Mouse (Mus musculus): ENCODE results near the gene Thbs3. TPM values are rescaled to one million over a fixed set of nuclear protein-coding genes. Genes with fewer than 3 reads are reported as not detected.

The Thbs3 gene
- polyA plus RNA-seq (2012; rRNA removed) = 1.1 and 3.1 TPM in 2 replicates

DNA sequence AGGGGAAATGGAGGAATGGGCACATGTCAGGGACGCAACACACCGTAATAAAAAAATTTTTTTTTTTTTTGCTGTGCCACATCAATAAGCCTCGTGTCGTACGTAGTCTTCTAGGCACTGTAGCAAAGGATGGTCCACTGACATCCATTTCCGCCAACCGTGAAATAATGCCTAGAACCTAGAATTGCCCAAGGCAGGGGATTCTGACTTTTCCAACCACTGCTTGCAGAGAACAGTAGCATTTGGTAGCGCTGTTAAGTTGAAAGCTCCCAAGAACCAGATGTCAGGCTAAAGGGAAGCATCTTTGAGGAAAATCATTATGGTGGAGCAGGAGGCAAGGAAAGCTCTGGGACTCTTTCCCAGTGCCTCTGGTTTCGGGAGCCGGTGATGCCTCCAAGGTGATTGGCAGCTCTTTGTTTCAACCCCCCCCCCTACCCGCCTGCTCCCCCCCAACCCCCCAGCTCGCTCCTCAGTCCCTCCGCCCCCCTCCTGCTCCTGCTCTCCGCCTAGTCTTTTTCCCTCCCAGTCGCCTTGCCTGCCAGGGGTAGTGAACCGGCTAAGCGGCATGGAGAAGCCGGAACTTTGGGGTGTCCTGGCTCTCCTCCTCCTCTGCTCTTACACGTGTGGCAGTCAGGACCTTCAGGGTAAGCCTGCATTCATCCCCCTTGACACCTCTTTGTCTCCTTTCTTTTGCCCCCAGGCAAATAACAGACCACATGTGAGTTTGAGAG lies at the start of gene Thbs3:
TSS of gene Thbs3 (plus strand) at position 500 of the 731 bp plus-strand sequence.

DNA sequence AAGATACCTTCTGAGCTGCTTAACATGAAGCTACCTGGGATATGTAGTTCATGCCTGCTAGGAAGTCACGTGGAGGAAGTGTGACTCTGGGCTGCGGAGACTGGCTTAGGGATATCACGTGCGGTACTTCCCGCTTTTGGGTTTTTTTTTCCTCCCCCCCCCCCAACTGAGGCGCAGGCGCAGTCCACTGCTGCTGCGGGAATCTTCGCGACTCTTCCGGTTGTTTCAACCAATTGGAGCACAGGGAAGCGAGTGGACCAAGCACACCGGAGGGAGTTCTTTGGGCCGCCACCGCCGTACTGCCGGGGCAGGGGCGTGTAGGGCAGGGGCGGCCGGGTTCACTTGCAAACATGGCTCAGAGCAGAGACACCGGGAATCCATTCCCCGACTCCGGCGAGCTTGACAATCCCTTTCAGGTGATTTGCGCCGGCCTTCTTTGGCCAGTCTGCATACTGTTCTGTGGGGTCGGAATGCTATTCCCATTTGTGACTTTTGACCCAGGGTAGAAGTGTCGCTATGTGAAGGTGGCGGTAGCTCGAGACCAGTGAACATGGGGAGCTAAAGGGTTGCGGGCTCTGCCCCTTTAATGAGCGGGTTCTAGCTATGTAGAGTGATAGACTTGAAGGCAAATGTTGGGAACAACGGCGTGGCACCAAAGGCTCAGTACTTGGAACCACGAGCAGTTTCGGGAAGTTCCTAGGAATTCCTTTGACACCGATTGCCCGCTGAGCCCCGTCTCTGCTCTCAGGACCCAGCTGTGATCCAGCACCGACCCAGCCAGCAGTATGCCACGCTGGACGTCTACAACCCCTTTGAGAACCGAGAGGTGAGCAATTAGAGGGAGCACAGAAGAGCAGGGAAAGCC lies 37.5 kb upstream of the Thbs3 start, which contains the start of gene Scamp3:
TSS of gene Scamp3 (plus strand) at position 232 of the 865 bp plus-strand sequence.

DNA sequence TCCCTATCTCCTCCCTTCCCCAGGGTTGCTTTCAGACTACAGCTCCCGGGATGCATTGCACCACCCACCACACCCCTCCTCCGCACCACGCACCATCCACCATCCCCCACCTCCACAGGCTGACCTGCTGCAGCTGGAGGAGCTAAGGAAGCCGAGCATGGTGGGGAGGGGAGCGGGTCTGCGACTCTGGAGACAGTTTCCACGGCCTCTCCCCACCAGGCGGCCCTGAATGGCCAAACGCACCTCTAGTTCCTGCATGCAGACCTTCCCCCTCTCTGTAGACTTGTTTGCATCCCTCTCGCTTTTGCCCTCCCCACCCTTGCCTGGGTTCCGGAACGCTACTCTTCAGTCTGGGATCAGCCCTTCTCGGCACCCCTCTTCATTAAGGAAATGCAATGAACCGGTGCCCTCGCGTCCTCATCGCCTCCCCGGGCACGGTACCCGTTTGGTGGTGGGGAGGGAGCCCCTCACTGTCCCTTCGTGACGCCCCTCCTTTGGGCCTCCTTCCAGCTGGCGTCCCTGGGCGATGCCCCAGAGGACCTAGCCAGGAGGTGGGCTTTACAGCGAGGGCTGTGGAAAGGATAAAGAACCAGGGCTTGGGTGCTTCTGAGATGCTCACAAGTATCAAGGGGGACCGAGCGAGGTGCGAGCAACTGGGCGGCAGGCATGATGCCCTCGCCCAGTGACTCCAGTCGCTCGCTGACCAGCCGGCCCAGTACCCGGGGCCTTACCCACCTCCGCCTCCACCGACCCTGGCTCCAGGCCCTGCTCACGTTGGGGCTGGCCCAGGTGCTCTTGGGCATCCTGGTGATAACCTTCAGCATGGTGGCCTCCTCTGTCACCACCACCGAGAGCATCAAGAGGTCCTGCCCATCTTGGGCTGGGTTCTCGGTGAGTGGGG lies 31.7 kb upstream of the Thbs3 start, which contains the start of gene Fam189b:
TSS of gene Fam189b (plus strand) at position 86 of the 901 bp plus-strand sequence.

DNA sequence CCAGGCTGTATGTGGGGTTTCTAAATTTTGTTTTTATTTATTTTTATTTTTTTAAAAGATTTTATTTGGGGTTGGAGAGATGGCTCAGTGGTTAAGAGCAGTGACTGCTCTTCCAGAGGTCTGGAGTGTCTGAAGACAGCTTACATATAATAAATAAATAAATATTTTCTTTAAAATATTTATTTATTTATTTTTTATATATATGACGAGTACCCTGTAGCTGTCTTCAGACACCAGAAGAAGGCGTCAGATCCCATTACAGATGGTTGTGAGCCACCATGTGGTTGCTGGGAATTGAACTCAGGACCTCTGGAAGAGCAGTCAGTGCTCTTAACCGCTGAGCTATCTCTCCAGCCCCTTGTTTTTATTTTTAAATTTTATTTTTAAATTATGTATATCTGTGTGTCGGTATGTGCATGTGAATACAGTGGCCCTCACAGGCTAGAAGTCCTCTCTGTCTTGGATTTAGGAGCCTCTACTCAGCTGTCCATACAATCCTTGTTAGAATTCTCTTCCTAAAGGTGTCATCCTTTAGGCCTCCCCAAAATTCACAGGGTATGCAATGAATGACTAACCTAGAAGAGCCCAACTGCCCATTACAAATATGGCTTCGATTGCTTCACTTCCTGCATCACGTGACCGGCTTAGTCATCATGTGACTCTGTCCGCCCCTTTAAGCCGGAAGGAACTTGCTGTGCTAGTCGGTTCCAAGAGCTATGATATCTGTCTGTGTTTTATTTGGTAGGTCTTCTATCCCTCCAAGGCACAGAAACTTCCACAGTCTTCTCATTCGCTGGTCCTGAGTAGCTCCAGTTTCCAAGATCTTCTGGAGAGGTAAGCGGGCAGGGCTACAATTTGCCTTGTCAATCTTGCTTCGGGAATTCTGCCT lies 12.5 kb upstream of the Thbs3 start, which contains the start of gene Gba:
TSS of gene Gba (plus strand) at position 676 of the 889 bp plus-strand sequence.

DNA sequence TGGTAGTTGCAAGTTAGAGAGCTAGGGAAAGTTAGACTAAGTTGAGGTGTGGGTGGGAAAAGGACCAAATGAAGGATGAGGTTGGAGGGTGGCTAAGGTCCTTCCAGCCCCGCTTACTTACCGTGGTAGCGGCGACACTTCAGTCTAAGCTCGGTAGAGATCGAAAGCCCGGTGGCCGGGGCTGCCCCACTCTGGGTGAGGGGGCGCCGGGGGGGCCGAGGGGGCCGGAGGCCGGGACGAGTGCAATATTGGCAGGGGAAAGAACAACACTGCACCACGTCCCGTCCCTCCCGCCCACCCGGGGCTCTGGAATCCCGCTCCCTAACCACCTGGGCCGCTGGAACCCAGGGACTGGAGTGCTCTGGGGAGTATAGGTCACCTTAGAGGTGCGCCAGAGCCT lies 11.9 kb downstream of the Thbs3 start, which contains the start of gene Mtx1:
TSS of gene Mtx1 (minus strand) at position 189 of the 400 bp plus-strand sequence.

DNA sequence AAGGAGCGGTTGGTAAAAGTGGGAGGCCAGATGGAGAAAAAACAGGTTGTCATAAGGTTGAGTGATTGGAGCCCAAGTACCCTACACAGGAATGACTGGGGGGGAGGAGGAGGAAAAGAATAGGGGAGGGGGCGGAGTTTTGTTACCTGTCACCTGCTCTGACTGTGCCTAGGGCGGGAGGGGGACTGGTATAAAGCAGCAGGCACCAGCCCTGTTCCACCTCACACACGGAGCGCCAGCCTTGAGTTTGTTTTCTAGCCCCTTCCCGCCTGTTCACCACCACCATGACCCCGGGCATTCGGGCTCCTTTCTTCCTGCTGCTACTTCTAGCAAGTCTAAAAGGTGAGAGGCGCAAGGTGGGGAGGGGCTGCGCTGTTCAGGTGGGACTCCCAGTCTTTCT lies 13.9 kb downstream of the Thbs3 start, which contains the start of gene Muc1:
TSS of gene Muc1 (plus strand) at position 222 of the 400 bp plus-strand sequence.

DNA sequence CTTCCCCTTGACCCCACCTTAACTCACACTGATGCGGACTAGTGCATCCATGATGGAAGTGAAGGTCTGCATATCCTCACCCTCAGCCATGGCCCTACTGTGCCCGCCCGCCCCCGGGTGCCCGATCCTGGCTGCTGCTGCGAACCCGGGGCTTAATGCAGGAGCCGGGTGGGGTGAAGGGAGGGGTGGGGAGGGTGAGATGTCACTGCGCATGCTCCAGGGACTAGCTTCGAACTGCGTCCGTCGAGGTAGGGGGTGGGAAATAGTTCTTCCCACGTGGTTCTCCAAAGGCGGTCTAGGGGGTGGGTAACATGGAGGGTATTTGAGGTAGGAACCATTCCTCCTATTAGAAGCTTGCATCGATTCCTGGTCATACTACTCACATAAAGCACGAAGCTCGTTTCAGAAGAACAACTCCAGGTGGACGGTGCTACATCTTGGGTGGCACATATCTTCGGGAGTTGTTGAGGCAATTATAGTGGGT lies 30.8 kb downstream of the Thbs3 start, which contains the start of gene Krtcap2:
TSS of gene Krtcap2 (plus strand) at position 279 of the 484 bp plus-strand sequence.

DNA sequence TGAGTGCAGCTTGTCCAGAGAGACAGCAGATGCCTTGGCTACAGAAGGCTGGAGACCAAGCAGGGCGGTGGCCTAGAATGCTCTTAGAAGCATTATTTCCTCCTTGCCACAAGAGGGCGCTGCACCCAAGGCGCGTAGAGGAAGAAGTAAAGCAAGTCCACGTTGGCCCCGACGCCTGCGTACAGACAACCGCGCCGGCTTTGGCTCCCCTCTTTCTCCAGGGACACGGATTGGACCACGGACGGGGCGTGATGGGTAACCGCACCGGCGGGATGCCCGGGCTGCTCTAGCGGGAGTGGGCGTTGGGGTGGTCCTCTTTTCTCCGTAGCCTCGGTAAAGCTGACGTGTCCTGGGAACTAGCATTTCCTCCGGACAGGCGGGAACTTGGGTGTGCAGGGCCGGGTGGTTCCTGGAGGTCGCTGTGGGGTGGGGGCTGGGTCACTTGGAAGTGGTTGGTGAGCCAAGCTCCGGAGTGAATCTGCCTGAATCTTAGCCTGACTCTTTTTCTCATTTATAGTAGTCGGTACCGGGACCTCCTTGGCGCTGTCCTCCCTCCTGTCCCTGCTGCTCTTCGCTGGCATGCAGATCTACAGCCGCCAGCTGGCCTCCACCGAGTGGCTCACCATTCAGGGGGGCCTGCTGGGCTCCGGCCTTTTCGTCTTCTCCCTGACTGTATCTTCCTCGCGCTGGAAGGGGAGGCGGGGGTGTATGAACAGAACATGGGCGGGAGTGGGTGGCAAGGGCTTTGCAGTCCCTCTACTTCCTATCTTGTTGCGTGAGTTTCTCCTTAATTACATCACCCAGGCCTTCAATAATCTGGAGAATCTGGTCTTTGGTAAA lies 31.5 kb downstream of the Thbs3 start, which contains the start of gene Trim46:
TSS of gene Trim46 (minus strand) at position 49 of the 840 bp plus-strand sequence.

DNA sequence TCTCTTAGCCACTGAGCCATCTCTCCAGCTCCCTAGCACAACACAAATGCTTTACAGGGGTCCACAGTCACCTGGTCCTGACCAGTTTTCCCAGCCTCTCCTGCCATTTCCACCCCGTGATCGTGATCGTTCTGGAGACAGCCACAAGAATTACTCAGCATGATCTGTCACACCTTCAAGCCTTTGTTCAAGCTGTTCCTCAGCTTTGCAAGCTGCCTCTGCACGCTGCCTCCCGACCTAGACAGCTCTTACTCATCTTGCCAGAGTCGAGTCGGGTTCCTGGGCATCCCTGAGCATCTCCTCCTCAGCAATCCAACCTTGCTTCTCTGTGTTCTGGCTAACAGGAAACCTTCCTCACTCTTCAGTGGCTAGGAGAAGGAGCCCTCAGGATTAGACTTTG lies 44.1 kb downstream of the Thbs3 start, which contains the start of gene Dpm3:
TSS of gene Dpm3 (plus strand) at position 283 of the 400 bp plus-strand sequence.

DNA sequence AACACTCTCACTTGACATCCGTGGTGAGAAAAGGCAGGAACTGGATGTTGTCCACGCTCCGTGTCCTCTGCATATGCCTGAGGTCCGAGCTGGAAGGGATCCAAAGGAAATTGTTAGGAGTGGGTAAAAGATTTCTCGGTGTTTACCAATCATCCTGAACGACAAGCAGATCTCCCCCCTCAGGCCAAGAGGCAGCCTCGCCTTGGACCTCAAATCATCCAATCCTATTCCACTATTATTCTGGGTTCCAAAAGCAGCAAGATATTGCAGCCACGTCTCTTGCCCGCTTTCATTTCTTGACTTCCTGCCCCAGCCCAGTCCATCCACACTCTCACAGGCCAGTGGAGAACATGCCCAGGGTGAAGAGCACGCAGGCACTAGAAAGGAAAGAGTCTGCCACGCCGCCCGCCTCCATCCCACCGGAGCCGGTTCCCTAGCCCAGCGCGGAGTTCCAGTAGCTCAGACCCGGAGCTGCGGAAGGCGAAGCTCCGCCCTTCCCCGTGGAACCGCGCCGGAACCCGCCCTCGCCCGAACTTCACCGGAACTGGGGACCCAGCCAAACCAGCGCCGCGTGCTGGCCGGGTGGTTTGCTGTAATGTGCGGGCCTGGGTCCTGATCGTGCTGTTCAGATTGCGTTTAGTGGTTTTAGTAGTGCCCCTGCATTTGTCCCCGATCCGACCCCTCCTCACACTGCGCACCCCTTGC lies 55.2 kb downstream of the Thbs3 start, which contains the start of gene Slc50a1:
TSS of gene Slc50a1 (minus strand) at position 520 of the 705 bp plus-strand sequence.

Other genes starting within 250 kb of the Thbs3 start
- 4.5 and 5.2 TPM in 2 replicates for gene Rusc1, start 121.9 kb upstream of the Thbs3 start, polyA plus RNA-seq (2012; rRNA removed)
- not detected in 2 replicates for gene Gm43738, start 114.1 kb upstream of the Thbs3 start, polyA plus RNA-seq (2012; rRNA removed)
- 120 and 142 TPM in 2 replicates for gene Fdps, start 113.2 kb upstream of the Thbs3 start, polyA plus RNA-seq (2012; rRNA removed)
- gene Pklr, start 79.0 kb upstream of the Thbs3 start, polyA plus RNA-seq (2012; rRNA removed) = 123 and 144 TPM in 2 replicates
- 0.23 and 0.28 TPM in 2 replicates for gene Hcn3, start 55.0 kb upstream of the Thbs3 start, polyA plus RNA-seq (2012; rRNA removed)
- gene Clk2, start 50.4 kb upstream of the Thbs3 start, polyA plus RNA-seq (2012; rRNA removed) = 26.2 and 28.4 TPM in 2 replicates
- 31.9 and 35.9 TPM in 2 replicates for gene Scamp3, start 37.7 kb upstream of the Thbs3 start, polyA plus RNA-seq (2012; rRNA removed)
- 3.6 and 3.7 TPM in 2 replicates for gene Fam189b, start 32.0 kb upstream of the Thbs3 start, polyA plus RNA-seq (2012; rRNA removed)
- gene Gba, start 12.3 kb upstream of the Thbs3 start, polyA plus RNA-seq (2012; rRNA removed) = 14.6 and 18.2 TPM in 2 replicates
- gene Mtx1, start 11.9 kb downstream of the Thbs3 start, polyA plus RNA-seq (2012; rRNA removed) = 71.4 and 87.2 TPM in 2 replicates
- gene Muc1, start 13.9 kb downstream of the Thbs3 start, polyA plus RNA-seq (2012; rRNA removed) = 0.08 and 0.14 TPM in 2 replicates
- gene Krtcap2, start 30.8 kb downstream of the Thbs3 start, polyA plus RNA-seq (2012; rRNA removed) = 23.3 and 25.5 TPM in 2 replicates
- 0.19 and 0.23 TPM in 2 replicates for gene Trim46, start 31.1 kb downstream of the Thbs3 start, polyA plus RNA-seq (2012; rRNA removed)
- 82.7 and 87.0 TPM in 2 replicates for gene Dpm3, start 44.2 kb downstream of the Thbs3 start, polyA plus RNA-seq (2012; rRNA removed)
- 14.5 and 16.6 TPM in 2 replicates for gene Slc50a1, start 55.4 kb downstream of the Thbs3 start, polyA plus RNA-seq (2012; rRNA removed)
- 3.6 and 3.7 TPM in 2 replicates for gene Efna1, start 66.0 kb downstream of the Thbs3 start, polyA plus RNA-seq (2012; rRNA removed)
- 0.03 and 0.15 TPM in 2 replicates for gene Efna3, start 107.8 kb downstream of the Thbs3 start, polyA plus RNA-seq (2012; rRNA removed)
- 0.82 and 0.97 TPM in 2 replicates for gene Efna4, start 122.8 kb downstream of the Thbs3 start, polyA plus RNA-seq (2012; rRNA removed)
- gene Adam15, start 134.8 kb downstream of the Thbs3 start, polyA plus RNA-seq (2012; rRNA removed) = 5.7 and 6.1 TPM in 2 replicates
- gene Dcst2, start 146.8 kb downstream of the Thbs3 start, polyA plus RNA-seq (2012; rRNA removed) = 0.03 and 0.06 TPM in 2 replicates
- 0.01 TPM in 1 of 2 replicates, not detected in the other for gene Dcst1, start 150.1 kb downstream of the Thbs3 start, polyA plus RNA-seq (2012; rRNA removed)
- gene Zbtb7b, start 179.6 kb downstream of the Thbs3 start, polyA plus RNA-seq (2012; rRNA removed) = 5.4 and 7.3 TPM in 2 replicates
- gene Lenep, start 187.6 kb downstream of the Thbs3 start, polyA plus RNA-seq (2012; rRNA removed) = 0.49 and 0.61 TPM in 2 replicates
- gene Flad1, start 196.7 kb downstream of the Thbs3 start, polyA plus RNA-seq (2012; rRNA removed) = 9.2 and 9.8 TPM in 2 replicates
- 124 and 141 TPM in 2 replicates for gene Cks1b, start 203.2 kb downstream of the Thbs3 start, polyA plus RNA-seq (2012; rRNA removed)
- gene Shc1, start 203.3 kb downstream of the Thbs3 start, polyA plus RNA-seq (2012; rRNA removed) = 34.7 and 39.6 TPM in 2 replicates
- gene Pygo2, start 215.0 kb downstream of the Thbs3 start, polyA plus RNA-seq (2012; rRNA removed) = 13.1 and 15.0 TPM in 2 replicates
- 2.9 and 3.3 TPM in 2 replicates for gene Pbxip1, start 221.5 kb downstream of the Thbs3 start, polyA plus RNA-seq (2012; rRNA removed)
- 33.0 and 35.2 TPM in 2 replicates for gene Pmvk, start 239.4 kb downstream of the Thbs3 start, polyA plus RNA-seq (2012; rRNA removed)